Mouse (Mus musculus) left cerebral cortex, adult 18-20 months (tissue): ENCODE results near the gene Scamp3. TPM values are rescaled to one million over a fixed set of nuclear protein-coding genes. Genes with fewer than 3 reads are reported as not detected.
"Not testable (repeated sequence)": the region's sequence is repeated elsewhere in the genome, so short reads cannot be mapped to it uniquely, and the experiment has no call there.

Experiments
- DNase-seq, 2 experiments: peaks; one replicate each; pipeline ENCODE4 v3.0.0; 2021 to 2022; ENCODE audit warnings: low spot score in 2 of 2, mixed read lengths in 1 of 2
- long read RNA-seq, 2 experiments: library from polyadenylated mRNA; stranded (forward); transcript quantifications; one replicate each; pipeline ENCODE4 v2.0.0; 2021
- total RNA-seq, 2 experiments: library from RNA; stranded (reverse); gene quantifications; 2 replicates each; pipeline ENCODE4 v1.2.3; 2021

Gene Scamp3
- total RNA-seq, result 10 to 100 TPM; 63.2 to 63.7 TPM
- long read RNA-seq, experiment 1, transcript Scamp3-203 (9 exons, 1,475 nt), result minor isoform, 28 of 97 reads
- long read RNA-seq, experiment 1, transcript Scamp3-201 (9 exons, 1,489 nt), result major isoform, 54 of 97 reads
- long read RNA-seq, experiment 1, partial matches to known transcripts, result 0 of 97 reads
- long read RNA-seq, experiment 1, other reads (novel, unspliced or antisense), result 15 of 97 reads
- long read RNA-seq, experiment 2, transcript Scamp3-203 (9 exons, 1,475 nt), result minor isoform, 21 of 86 reads
- long read RNA-seq, experiment 2, transcript Scamp3-201 (9 exons, 1,489 nt), result major isoform, 44 of 86 reads
- long read RNA-seq, experiment 2, partial matches to known transcripts, result 10 of 86 reads
- long read RNA-seq, experiment 2, other reads (novel, unspliced or antisense), result 11 of 86 reads

DNA sequence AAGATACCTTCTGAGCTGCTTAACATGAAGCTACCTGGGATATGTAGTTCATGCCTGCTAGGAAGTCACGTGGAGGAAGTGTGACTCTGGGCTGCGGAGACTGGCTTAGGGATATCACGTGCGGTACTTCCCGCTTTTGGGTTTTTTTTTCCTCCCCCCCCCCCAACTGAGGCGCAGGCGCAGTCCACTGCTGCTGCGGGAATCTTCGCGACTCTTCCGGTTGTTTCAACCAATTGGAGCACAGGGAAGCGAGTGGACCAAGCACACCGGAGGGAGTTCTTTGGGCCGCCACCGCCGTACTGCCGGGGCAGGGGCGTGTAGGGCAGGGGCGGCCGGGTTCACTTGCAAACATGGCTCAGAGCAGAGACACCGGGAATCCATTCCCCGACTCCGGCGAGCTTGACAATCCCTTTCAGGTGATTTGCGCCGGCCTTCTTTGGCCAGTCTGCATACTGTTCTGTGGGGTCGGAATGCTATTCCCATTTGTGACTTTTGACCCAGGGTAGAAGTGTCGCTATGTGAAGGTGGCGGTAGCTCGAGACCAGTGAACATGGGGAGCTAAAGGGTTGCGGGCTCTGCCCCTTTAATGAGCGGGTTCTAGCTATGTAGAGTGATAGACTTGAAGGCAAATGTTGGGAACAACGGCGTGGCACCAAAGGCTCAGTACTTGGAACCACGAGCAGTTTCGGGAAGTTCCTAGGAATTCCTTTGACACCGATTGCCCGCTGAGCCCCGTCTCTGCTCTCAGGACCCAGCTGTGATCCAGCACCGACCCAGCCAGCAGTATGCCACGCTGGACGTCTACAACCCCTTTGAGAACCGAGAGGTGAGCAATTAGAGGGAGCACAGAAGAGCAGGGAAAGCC, at the start of gene Scamp3:
Gene Scamp3 (plus strand): TSS at position 232 of the 865 bp plus-strand sequence.
- DNase-seq, result peak; percentile 82 to 86

DNA sequence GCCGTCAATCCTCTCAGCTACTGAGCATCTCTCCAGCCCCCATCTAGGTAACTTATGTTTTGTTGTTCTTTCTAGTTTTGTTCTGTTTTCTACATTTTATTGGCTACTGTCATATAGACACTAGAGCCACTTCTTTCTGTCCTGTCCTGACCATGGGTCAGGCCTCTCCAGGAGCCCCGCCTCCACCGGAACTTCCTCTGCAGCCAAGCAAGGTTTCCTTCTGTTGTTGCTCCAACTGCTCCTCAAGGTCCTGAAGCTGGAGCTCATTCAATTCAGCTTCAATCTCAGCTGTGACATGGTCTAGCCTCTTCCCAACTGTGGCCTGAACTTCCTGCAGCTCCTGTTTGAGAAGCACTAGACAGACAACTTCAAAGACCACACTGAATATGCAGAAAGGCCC, 47.4 kb upstream of the Scamp3 start:
- no peak for DNase-seq

DNA sequence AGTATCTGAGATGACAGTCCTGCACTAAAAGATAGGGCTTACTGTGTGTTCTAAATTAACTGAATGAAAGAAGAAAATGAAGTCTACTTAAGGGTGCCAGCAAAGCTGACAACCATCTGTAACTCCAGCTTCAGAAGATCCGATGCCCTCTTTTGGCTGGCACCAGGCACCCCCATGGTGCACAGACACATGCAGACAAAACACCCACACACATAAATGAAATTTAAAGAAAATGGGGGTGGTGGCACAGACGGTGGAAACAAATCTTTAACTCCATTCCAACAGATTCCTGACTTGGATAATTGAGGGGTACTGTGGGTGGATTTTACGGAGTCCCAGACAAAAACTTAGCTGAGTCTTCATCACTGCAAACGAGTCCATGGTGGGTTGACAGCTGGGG, 45.5 kb upstream of the Scamp3 start:
- DNase-seq, result peak; percentile 54 to 69

DNA sequence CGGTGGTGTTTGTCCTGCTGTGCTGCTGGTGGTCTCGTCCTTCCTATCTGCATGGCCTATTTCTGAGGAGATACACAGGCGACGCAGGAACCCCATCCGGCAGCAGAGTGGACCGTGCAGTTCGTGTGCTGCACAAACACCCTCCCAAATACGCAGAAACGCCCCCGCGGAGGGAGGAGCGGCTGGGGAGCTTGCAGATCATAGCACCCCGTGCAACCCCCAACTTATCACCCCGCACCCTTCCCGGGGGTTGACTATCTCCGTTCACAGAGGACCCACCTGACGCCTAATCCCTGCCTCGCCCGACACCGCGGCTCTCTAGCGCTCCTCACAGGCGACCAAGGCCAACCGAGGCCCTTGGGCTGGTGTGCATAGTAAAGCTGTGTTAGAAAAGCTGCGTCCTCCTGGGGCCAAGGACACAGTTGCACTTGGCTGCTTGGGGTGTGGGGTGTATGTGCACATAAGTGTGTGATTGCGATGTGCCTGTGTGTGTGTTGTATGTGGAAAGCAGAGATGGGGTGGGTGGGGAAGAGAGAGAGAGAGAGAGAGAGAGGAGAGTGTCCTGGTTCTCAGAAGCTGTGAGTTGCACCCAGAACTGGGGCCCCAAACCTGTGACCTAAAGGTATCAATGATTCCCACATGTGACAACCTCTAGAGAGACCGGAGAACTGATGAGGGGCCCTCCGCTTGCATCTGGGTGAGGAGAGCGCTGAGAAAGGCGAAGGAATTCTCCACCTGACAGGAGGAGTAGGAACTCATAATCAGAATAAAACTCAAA, 44.8 kb upstream of the Scamp3 start:
- DNase-seq, result peak; percentile 38 to 50

DNA sequence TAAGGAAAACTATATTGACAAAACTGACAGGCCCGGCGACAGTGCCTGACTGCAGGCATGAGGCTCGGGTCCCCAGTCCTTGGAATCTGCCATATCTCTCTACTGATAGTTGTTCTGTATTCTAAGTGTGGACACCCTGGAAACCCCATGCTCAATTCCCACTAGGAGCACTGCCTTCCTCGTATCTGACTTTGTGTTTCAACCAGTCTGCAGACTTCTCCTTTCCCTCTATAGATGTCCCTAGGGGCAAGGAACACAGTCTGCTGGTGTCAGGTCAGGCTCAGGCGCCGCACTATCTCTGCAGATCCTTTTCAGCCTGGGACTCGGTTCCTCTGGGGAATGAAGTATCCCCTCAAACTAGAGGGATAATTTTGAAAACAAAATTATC, 44.2 kb upstream of the Scamp3 start:
- DNase-seq, result no peak

DNA sequence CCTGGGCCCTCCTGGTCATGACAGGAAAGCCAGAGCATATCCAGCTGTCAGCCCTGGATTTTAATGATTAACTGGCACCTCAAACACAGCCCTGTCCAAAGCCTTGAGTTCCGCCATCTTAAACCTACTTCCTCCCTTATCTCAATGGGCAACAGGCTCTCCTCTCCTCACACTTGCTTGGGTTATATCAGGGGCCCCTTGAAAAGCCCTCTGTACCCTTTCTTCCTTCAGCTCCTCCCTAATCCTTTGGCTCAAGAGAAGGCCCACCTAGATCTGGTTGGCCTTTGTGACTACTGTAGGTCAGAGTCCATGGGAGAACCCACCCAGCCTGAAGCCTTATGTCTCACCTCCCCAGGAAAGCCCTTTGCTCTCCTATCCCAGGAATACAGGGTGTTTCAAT, 43.5 kb upstream of the Scamp3 start:
- no peak for DNase-seq

DNA sequence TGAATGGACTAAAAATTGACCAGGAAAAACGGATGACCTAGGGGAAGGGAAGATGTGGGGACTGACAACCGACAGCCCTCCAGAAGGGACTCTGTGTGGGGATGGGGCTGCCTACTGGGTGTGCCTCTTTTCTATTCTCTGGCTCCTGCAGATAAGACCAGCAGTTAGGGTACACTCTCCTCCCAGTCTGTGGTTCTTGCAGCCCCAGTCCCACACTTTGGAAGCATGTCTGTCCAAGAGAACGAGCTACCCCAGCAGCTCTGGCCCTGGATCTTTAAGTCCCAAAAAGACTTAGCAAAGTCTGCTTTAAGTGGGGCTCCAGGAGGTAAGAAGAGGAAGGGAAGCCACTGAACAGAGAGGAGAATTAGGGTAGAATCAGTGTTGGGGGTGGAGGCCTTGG, 41.3 kb upstream of the Scamp3 start, which contains the start of gene Pklr:
Gene Pklr (plus strand): TSS at position 185 of the 400 bp plus-strand sequence.
- DNase-seq, result no peak

DNA sequence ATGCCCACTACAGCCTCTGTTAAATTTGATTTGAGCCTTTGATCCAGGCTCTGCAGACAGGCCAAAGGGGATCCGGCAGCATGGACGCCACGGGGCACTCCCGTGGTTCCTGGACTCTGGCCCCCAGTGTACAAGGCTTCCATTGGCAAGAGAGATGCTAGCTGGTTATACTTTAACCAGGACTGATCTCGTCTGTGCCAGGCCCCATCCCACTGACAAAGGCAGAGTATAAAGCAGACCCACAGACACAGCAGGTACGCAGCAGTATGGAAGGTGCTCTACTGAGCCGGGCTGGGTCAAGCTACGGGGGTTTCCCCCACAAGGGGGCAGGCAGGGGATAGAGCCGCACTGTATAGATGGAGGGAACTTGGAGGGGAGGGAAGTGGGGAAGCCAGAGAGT, 40.9 kb upstream of the Scamp3 start:
- no peak for DNase-seq

DNA sequence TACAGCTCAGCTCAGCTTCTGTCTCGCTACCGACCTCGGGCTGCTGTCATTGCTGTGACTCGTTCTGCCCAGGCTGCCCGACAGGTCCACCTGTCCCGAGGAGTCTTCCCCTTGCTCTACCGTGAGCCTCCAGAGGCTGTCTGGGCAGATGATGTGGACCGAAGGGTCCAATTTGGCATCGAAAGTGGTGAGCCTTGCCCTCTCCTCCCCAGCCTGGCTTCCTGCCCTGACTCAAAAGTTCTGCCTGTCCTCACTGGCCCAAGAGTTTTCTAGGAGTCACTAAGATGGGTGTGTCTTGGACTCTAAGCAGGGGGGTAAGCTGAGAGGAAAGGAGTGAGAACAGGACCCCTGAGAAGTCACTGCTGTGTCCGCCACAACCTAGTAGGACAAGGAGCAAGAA, 32.5 kb upstream of the Scamp3 start:
- no peak for DNase-seq

DNA sequence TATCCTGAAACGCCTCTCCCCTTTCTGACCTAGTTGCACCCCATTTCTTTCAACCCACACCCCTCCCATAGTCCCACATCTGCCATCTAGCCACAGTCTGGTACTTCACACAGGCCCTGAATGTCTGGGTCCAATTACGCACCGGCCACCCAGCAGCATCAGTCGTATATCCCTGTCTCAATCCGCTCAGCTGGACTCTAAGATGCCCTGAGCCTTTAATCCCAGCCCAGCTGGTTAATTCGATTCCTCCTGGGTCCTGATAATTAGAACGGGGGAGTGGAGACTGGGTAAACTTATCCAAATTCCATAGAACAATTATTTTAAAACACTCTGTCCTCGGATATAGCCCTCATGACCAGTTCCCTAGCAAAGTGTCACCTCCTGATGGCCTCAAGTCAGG, 31.7 kb upstream of the Scamp3 start:
- DNase-seq, result no peak

DNA sequence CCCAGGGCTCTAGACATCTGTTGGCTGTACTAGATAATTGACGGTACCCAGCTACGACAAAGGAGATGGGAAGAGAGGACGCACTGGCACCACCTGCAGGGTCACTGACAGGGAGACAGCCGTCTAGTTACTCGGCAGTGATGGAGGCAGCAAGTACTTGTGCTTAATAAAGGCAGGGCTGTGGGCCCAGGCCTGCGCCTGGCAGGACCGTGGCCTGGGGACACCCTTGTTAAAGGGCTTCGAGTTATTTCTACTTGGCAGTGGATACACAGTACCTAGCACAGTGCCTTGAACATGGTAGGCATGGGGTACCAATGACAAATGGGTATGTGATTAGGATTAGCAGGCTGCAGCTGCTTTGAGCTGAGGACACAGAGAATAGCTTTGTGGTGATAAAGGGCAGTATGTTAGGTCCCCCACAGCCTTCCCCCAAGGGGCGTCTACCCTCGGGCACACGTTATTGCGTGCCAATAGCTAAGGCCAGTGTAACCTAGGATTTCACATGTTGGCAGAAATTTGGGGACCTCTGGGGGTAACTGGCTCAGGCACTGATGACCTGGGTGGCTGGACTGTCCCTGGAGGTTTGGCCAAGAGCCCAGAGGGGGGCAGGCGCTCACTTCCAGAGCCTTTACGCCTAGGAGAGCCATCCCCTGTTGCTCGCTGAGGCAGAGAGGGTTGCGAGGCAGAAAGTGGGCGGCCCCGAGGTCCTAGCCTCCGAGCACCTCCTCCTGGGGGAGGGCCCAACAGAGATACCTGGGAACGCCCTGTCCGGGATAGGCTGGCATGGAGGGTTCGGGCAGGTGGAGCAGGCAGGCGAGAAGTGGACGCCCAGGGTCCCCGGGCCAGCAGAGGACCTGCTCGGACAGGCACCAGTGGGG, 29.9 kb upstream of the Scamp3 start:
- no peak for DNase-seq

DNA sequence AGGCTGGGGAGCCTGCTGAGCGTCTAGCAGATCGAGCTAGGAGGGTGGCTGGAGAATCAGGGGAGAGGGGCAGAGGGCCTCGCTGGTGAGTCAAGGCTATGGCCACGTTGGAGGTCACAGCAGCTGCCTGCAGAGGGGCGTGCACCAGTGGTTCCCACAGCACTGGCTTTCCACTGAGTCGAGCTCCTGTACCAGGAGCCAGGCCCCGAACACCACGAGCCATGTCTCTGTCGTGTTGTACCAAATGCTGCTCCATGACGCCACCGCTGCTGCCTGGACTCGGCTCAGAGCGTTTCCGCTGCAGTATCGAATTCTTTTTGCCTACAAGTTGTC, 29.3 kb upstream of the Scamp3 start:
- DNase-seq, result no peak

DNA sequence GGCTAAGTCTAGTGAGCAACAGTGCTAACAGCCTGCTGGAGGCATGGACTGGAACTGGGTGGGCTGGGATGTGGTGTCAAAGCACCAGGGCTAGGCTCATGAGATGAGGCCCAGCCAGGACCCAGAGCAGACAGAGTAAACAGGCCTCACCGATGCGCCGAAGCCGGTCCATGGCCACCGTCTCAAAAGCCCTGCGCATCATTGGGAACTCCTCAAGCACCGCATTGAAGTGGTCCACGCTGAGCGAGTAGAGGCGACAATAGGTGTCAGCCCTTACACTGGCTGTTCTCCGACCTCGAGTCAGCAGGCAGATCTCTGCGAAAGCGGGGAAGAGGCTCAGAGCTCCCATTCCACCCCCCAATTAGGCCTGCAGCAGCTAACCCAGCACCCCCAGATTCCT, 28.7 kb upstream of the Scamp3 start:
- no peak for DNase-seq

DNA sequence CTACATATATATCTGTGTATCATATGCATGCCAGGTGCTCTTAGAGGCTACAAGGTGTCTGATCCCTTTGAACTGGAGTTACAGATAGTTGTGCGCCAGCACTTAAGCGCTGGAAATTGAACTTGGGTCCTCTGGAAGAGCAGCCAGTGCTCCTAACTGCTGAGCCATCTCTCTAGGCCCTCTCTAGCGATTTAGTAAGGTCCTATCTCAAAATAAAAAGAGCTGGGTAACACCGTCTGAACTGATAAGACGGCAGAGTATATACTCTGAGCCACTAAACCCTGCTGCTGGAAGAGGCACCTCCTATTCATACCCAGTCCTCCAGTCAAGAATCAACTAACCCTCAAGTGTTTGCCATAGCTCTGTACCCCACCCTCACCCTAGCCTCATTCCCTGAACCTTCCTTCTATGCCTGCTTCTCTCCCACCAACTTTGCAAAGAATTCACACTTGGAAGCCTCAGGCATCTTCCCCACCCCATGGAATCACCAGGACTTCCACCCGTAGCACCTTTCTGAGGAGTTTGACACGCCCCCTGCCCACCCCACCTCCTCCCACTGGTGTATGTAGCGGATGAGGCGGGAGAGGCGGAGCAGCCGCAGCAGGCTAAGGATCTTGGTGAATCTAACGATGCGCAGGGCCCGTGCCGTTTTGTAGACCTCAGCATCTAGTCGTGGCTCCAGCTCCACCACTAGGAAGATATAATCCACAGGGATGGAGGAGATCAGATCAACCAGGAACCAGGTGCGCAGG, 25.0 kb upstream of the Scamp3 start:
- no peak for DNase-seq

DNA sequence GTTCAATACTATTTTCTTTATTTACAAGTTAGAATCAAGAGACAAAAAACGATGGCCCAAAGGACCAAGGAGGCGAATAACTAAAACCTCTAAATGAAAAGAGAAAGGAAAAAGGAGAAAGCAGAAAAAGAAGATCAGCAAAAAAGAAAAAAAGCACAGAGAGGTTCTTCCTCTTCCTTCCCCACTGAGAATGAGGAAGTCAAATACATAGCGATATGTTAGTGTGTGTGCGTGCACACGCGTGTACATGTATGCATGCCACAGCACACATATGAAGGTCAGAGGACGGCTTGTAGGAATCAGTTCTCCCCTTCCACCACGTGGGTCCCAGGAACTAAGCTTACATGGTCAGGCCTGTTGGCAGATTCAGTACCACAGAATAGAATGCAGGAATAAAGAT, 20.3 kb upstream of the Scamp3 start:
- DNase-seq, result no peak

DNA sequence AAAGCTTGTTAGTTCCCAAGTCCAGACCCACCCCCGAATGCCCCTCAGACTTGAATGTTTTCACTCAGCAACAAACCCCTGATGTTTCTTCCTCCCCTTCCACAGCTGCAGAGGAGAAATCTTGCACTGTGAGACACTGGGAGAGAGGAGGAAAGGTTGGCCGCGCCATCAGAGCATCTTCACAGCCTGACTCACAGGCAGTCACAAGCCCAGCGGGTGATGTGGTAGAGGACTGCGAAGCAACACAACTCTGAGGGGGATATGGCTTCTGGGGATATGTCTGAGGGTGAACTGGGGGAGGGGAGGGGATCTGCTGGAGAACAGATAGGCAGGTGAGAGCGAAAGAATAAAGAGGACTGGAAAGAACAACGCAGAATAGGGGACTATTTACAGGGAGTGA, 18.6 kb upstream of the Scamp3 start:
- no peak for DNase-seq

DNA sequence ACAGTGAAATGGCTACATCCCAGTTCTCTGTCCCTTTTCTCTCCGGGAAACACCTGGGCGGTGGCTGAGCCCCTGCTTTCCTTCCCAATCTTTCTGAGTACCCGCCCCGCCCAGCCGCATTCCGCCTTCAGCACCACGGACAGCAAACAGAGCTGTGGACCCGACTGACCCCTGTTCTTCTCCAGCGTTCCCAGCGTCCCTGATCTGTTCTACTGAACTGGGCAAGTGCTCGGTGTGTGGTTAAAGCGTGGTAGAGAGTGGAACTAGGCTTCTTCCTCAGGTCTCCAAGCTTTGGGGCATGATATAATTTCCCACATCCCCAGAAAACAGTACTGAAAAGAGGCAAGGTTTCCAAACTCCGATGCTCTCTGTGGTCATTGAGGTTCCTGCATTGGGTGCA, 18.1 kb upstream of the Scamp3 start:
- DNase-seq, result no peak

DNA sequence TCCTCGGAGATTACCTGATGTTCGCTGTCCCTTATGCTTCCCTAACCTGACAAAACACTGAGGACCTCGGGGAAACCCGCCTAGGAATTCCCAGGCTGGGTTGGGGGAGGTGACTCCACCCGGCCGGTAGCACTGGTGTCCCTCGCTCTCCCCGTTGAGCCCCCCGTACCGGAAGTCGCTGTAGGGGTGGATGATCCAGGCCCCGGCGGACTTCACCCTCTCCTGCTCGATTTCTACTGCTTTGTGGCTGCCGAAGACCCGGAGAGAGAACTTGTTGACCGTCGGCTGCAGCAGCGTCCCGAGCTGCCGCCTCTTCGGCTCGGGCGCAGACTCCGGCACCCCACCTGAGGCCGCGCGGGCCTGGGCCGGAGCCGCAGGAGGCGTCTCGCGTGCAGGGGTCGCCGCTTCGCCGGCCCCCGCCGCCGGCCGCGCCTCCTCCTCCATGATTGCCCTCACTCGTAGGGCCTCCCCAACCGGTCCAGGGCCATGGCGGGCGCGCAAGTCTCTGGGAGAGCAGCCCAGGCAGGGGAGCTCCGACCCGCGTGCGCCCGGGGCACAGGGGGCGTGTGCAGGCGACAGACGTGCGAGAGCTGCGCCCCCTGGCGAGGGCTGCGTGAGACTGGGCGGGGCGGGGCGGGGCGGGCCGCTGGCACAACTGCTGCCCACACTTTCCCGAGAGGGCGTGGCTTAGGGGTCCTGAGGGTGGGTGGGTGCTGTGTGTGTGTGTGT, 17.5 kb upstream of the Scamp3 start, which contains the start of gene Hcn3:
Gene Hcn3 (minus strand): TSS at position 581 of the 729 bp plus-strand sequence.
- DNase-seq, result peak; percentile 35 to 45

DNA sequence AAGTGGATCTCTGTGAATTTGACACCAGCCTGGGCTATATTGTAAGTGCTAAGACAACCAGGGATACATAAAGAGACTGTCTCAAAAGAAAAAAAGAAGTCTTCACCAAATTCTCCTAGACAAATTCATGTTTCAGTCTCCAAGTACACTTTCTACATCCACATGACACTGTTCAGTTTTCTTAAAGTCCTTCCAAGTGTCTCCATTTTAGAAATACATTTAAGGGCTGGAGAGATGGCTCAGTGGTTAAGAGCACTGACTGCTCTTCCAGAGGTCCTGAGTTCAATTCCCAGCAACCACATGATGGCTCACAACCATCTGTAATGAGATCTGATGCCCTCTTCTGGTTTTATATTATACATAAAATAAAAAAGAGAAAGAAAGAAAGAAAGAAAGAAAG, 16.1 kb upstream of the Scamp3 start:
- not testable (repeated sequence) for DNase-seq
